Mouse (Mus musculus): ENCODE measurements around the gene D630003M21Rik.

The D630003M21Rik gene

GRCm38 (mm10) chr2:158137771-158138170 is 91.3 kb downstream of the D630003M21Rik start:
- DNase-seq = no peak

- peak; percentile 80 for DNase-seq
Observed at GRCm38 (mm10) chr2:158136205-158136604, 92.8 kb downstream of the D630003M21Rik start.

GRCm38 (mm10) chr2:158133050-158133449 is 96.0 kb downstream of the D630003M21Rik start:
- no peak for DNase-seq
